Mouse (Mus musculus) right cerebral cortex, postnatal 36 days (tissue): ENCODE data around the gene Pate2.
"Not testable (repeated sequence)": the region's sequence is repeated elsewhere in the genome, so short reads cannot be mapped to it uniquely, and the experiment has no call there.

Experiments used
- DNase-seq, 2 experiments: peaks; one replicate each; pipeline ENCODE4 v3.0.0; 2022; ENCODE audit warnings: low spot score in 2 of 2, mixed read lengths in 1 of 2

Pate2 gene

GRCm38 (mm10) chr9:35556494-35557102, 13.5 kb upstream of the Pate2 start:
- DNase-seq = no peak

- DNase-seq = peak; percentile 60 to 71
Observed at GRCm38 (mm10) chr9:35558257-35559008, 11.7 kb upstream of the Pate2 start, which contains the start of the genes Ddx25 and Pus3. TSS of gene Ddx25 (minus strand) at chr9:35558528. TSS of gene Pus3 (plus strand) at chr9:35558595.

GRCm38 (mm10) chr9:35559009-35559890, 10.8 kb upstream of the Pate2 start:
- DNase-seq = peak; percentile 85 to 87

- DNase-seq = no peak
Observed at GRCm38 (mm10) chr9:35561076-35561475, 9.0 kb upstream of the Pate2 start.

- DNase-seq = no peak
Observed at GRCm38 (mm10) chr9:35561583-35561982, 8.5 kb upstream of the Pate2 start.

GRCm38 (mm10) chr9:35564536-35565240, 5.4 kb upstream of the Pate2 start:
- no peak for DNase-seq

- DNase-seq = no peak
Observed at GRCm38 (mm10) chr9:35567995-35568394, 2.1 kb upstream of the Pate2 start.

- DNase-seq = no peak
Observed at GRCm38 (mm10) chr9:35570663-35571062, 579 bp downstream of the Pate2 start.

- DNase-seq = no peak
Observed at GRCm38 (mm10) chr9:35574416-35574815, 4.3 kb downstream of the Pate2 start.

- DNase-seq = no peak
Observed at GRCm38 (mm10) chr9:35587674-35588073, 17.6 kb downstream of the Pate2 start.

GRCm38 (mm10) chr9:35592903-35593302, 22.8 kb downstream of the Pate2 start:
- DNase-seq = no peak

- DNase-seq = peak in 1 of 2 experiments; percentile 12
Observed at GRCm38 (mm10) chr9:35607647-35608405, 37.7 kb downstream of the Pate2 start.

GRCm38 (mm10) chr9:35611841-35612240, 41.8 kb downstream of the Pate2 start, which contains the start of gene Pate4:
TSS of gene Pate4 (minus strand) at chr9:35611941.
- DNase-seq = no peak

GRCm38 (mm10) chr9:35614005-35614404, 43.9 kb downstream of the Pate2 start:
- DNase-seq = no peak

- DNase-seq = not testable (repeated sequence)
Observed at GRCm38 (mm10) chr9:35616784-35617183, 46.7 kb downstream of the Pate2 start.

- no peak for DNase-seq
Observed at GRCm38 (mm10) chr9:35632981-35633380, 62.9 kb downstream of the Pate2 start.

GRCm38 (mm10) chr9:35648102-35648501, 78.0 kb downstream of the Pate2 start, which contains the start of gene Pate3:
TSS of gene Pate3 (minus strand) at chr9:35648202.
- no peak for DNase-seq

GRCm38 (mm10) chr9:35673557-35673956, 103.5 kb downstream of the Pate2 start:
- DNase-seq = no peak

GRCm38 (mm10) chr9:35687013-35687412, 116.9 kb downstream of the Pate2 start, which contains the start of gene Pate1:
TSS of gene Pate1 (minus strand) at chr9:35687390.
- DNase-seq = no peak

GRCm38 (mm10) chr9:35691924-35692323, 121.8 kb downstream of the Pate2 start:
- DNase-seq = no peak
